Mouse (Mus musculus): ENCODE measurements around the gene Tet3. TPM values are rescaled to one million over a fixed set of nuclear protein-coding genes. Genes with fewer than 3 reads are reported as not detected.
A peak's percentile ranks its signal among the peaks of the same experiment; 100 is the strongest.

Tet3 gene
- polyA plus RNA-seq, 1 experiment from 2014 or later, result 60.9 TPM

DNA sequence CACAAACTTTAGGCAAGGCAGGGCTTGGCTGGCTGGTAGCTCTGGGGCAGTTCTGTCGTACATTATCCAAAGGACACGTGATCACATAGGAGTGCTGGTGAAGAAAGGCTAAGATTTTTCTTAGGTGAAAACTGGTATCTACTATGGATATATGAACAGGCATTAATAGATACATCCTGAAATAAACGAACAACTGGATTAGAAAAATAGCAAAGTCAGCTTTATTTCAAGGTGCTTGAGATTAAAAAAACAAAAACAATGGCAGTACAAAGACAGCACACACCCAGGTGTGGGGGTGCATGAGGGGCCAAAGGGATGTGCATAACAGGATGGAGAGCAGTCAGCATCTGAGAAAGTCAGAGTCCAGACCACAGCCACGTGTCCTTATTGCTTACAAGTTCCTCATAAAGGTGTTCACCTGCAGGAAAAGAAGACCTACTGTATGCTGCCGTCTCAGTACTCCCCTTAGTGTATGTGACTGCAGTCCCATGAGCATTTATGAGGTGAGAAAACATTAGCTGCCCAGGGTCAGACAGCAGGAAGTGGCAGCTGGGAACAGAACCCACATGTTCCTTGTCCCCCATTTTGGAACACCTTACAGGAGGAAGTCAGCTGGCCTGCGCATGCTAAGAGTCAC, 21.3 kb upstream of the Tet3 start:
- H3K27ac ChIP-seq (ENCODE audit: low read length), result no peak overlapping the region
- peaks cover 17% of the 10 kb centered on the region; the same call in 1 of the 2 replicates for H3K36me3 ChIP-seq (ENCODE audit: control insufficient read depth, insufficient read depth)
- 89% methylated on average over 6 of the region's 6 CpGs for WGBS
- no peaks in the 10 kb centered on the region for H3K4me1 ChIP-seq (replicated peaks; ENCODE audit: control insufficient read depth, insufficient read depth, low read length)
- no peak for ATAC-seq
- H3K9ac ChIP-seq (replicated peaks; ENCODE audit: low read depth, low read length), result no peak overlapping the region
- H3K27me3 ChIP-seq (replicated peaks; ENCODE audit: control insufficient read depth, insufficient read depth, low read length), result no peaks in the 10 kb centered on the region
- no peaks in the 10 kb centered on the region for H3K9me3 ChIP-seq (ENCODE audit: control insufficient read depth, low read length)
- no peak overlapping the region for H3K4me2 ChIP-seq (ENCODE audit: low read length)
- H3K4me3 ChIP-seq (replicated peaks; ENCODE audit: low read length), result no peak overlapping the region

DNA sequence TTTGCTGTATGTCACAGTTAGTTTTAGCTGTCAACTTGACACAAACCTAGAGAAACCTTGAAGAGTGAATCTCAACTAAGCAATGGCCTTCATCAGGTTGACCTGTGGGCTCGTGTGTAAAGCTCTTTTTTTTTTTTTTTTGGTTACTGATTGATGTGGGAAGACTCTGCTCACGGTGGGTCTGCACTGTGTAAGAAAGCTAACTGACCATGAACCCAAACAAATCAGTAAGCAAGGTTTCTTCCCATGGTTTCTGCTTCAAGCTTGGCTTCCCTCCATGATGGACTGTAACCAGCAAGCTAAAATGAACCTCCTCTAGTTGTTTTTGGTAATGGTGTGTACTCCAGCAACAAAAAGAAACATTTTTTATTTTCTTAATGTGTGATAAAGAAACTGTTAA, 20.3 kb upstream of the Tet3 start:
- no peaks in the 10 kb centered on the region for H3K27me3 ChIP-seq (replicated peaks; ENCODE audit: control insufficient read depth, insufficient read depth, low read length)
- H3K4me1 ChIP-seq (replicated peaks; ENCODE audit: control insufficient read depth, insufficient read depth, low read length), result no peaks in the 10 kb centered on the region
- H3K9me3 ChIP-seq (ENCODE audit: control insufficient read depth, low read length), result no peaks in the 10 kb centered on the region
- H3K36me3 ChIP-seq (ENCODE audit: control insufficient read depth, insufficient read depth), result peaks cover 17% of the 10 kb centered on the region; the same call in 1 of the 2 replicates
- WGBS, result 79% methylated on average over 2 of the region's 2 CpGs
- no peak overlapping the region for H3K27ac ChIP-seq (ENCODE audit: low read length)
- no peak overlapping the region for H3K9ac ChIP-seq (replicated peaks; ENCODE audit: low read depth, low read length)
- H3K4me3 ChIP-seq (replicated peaks; ENCODE audit: low read length), result no peak overlapping the region
- H3K4me2 ChIP-seq (ENCODE audit: low read length), result no peak overlapping the region
- ATAC-seq, result no peak

DNA sequence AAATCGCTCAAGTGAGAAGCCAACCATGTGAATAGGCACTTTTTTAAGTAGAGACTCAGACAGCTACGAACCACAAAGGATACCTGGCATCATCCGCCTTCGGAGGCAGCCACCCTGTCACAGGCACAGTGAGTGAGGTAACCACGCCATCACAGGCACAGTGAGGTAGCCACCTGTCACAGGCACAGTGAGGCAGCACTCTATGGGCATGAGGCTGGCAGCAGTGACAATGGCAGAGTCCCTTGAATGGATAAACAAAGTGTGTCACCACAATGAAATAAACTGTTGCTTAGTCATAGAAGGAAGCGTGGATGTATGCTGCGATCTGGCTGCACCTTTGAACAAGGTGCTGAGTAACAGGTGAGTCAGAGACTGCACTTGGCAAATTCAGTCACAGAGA, 19.7 kb upstream of the Tet3 start:
- no peaks in the 10 kb centered on the region for H3K9me3 ChIP-seq (ENCODE audit: control insufficient read depth, low read length)
- no peaks in the 10 kb centered on the region for H3K4me1 ChIP-seq (replicated peaks; ENCODE audit: control insufficient read depth, insufficient read depth, low read length)
- H3K9ac ChIP-seq (replicated peaks; ENCODE audit: low read depth, low read length), result no peak overlapping the region
- H3K27me3 ChIP-seq (replicated peaks; ENCODE audit: control insufficient read depth, insufficient read depth, low read length), result no peaks in the 10 kb centered on the region
- H3K36me3 ChIP-seq (ENCODE audit: control insufficient read depth, insufficient read depth), result peaks cover 17% of the 10 kb centered on the region; the same call in 1 of the 2 replicates
- no peak for ATAC-seq
- no peak overlapping the region for H3K4me3 ChIP-seq (replicated peaks; ENCODE audit: low read length)
- WGBS, result 92% methylated on average over 7 of the region's 7 CpGs
- no peak overlapping the region for H3K4me2 ChIP-seq (ENCODE audit: low read length)
- no peak overlapping the region for H3K27ac ChIP-seq (ENCODE audit: low read length)

GRCm38 (mm10) chr6:83478217-83478616, 19.3 kb upstream of the Tet3 start:
- Histone ChIP-seq H3K4me1 (replicated peaks; ENCODE audit: control insufficient read depth, insufficient read depth, low read length) (no peaks in the 10 kb centered on the region), H3K9me3 (ENCODE audit: control insufficient read depth, low read length) (no peaks in the 10 kb centered on the region), H3K36me3 (ENCODE audit: control insufficient read depth, insufficient read depth) (peaks cover 17% of the 10 kb centered on the region; the same call in 1 of the 2 replicates), H3K27me3 (replicated peaks; ENCODE audit: control insufficient read depth, insufficient read depth, low read length) (no peaks in the 10 kb centered on the region), H3K9ac (replicated peaks; ENCODE audit: low read depth, low read length) (no peak overlapping the region), H3K4me2 (ENCODE audit: low read length) (no peak overlapping the region), H3K4me3 (replicated peaks; ENCODE audit: low read length) (no peak overlapping the region), H3K27ac (ENCODE audit: low read length) (no peak overlapping the region)
- WGBS, result 73% methylated on average over 4 of the region's 4 CpGs
- no peak for ATAC-seq

DNA sequence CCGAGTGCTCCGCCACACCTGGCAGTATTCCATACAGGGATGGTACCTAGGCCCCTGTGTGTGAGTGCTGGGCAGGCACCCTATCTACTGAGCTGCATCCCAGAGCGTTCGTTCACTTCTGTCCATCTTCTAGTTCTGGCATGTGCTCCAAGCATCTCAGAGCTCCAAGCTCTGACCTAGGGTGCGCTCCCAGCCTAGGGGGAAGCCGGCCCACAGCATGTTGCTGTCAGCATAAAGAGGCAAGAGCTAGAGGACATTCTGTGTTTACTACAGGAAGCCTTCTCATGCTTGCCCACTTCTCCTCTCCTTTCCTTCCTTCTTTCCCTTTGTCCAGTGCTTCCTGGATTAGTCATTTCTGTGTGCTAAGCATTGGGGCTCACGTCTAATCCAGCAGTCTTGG, 16.5 kb upstream of the Tet3 start:
- peaks cover 10% of the 10 kb centered on the region; the same call in 1 of the 2 replicates for H3K36me3 ChIP-seq (ENCODE audit: control insufficient read depth, insufficient read depth)
- H3K4me1 ChIP-seq (replicated peaks; ENCODE audit: control insufficient read depth, insufficient read depth, low read length), result no peaks in the 10 kb centered on the region
- H3K4me3 ChIP-seq (replicated peaks; ENCODE audit: low read length), result no peak overlapping the region
- ATAC-seq, result no peak
- H3K9ac ChIP-seq (replicated peaks; ENCODE audit: low read depth, low read length), result no peak overlapping the region
- WGBS, result 74% methylated on average over 7 of the region's 7 CpGs
- no peaks in the 10 kb centered on the region for H3K27me3 ChIP-seq (replicated peaks; ENCODE audit: control insufficient read depth, insufficient read depth, low read length)
- no peak overlapping the region for H3K4me2 ChIP-seq (ENCODE audit: low read length)
- no peaks in the 10 kb centered on the region for H3K9me3 ChIP-seq (ENCODE audit: control insufficient read depth, low read length)
- H3K27ac ChIP-seq (ENCODE audit: low read length), result no peak overlapping the region

- 82% methylated on average over 9 of the region's 9 CpGs for WGBS
- H3K27me3 ChIP-seq (replicated peaks; ENCODE audit: control insufficient read depth, insufficient read depth, low read length), result no peaks in the 10 kb centered on the region
- H3K27ac ChIP-seq (ENCODE audit: low read length), result no peak overlapping the region
- no peak overlapping the region for H3K4me3 ChIP-seq (replicated peaks; ENCODE audit: low read length)
- no peaks in the 10 kb centered on the region for H3K36me3 ChIP-seq (ENCODE audit: control insufficient read depth, insufficient read depth)
- H3K4me2 ChIP-seq (ENCODE audit: low read length), result no peak overlapping the region
- H3K9ac ChIP-seq (replicated peaks; ENCODE audit: low read depth, low read length), result no peak overlapping the region
- no peaks in the 10 kb centered on the region for H3K4me1 ChIP-seq (replicated peaks; ENCODE audit: control insufficient read depth, insufficient read depth, low read length)
- ATAC-seq, result no peak
- H3K9me3 ChIP-seq (ENCODE audit: control insufficient read depth, low read length), result no peaks in the 10 kb centered on the region
These were observed 14.4 kb upstream of the Tet3 start for GRCm38 (mm10) chr6:83473240-83473639.

DNA sequence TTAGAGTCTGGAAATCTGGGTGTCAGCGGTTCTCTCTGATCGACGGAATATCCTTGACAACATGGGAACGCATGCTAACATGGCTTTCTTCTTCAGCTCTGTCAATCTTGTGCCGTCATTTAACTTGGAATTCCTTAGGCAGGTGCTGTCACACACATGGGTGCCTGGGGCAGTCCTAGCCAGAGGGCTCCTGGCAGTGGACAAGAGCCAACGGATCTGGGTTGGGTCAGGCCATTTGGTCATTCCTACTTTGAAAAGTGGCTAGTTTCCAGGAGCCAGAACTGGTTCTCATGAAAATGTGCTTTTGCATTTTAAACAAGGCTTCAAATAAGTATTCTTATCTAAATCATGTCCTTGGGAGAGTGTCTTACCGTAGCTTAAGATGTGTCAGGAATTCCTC, 12.9 kb upstream of the Tet3 start:
- H3K36me3 ChIP-seq (ENCODE audit: control insufficient read depth, insufficient read depth), result no peaks in the 10 kb centered on the region
- ATAC-seq, result no peak
- no peaks in the 10 kb centered on the region for H3K27me3 ChIP-seq (replicated peaks; ENCODE audit: control insufficient read depth, insufficient read depth, low read length)
- H3K4me1 ChIP-seq (replicated peaks; ENCODE audit: control insufficient read depth, insufficient read depth, low read length), result no peaks in the 10 kb centered on the region
- 89% methylated on average over 7 of the region's 7 CpGs for WGBS
- no peak overlapping the region for H3K4me3 ChIP-seq (replicated peaks; ENCODE audit: low read length)
- H3K9me3 ChIP-seq (ENCODE audit: control insufficient read depth, low read length), result no peaks in the 10 kb centered on the region
- H3K27ac ChIP-seq (ENCODE audit: low read length), result no peak overlapping the region
- no peak overlapping the region for H3K4me2 ChIP-seq (ENCODE audit: low read length)
- H3K9ac ChIP-seq (replicated peaks; ENCODE audit: low read depth, low read length), result no peak overlapping the region

DNA sequence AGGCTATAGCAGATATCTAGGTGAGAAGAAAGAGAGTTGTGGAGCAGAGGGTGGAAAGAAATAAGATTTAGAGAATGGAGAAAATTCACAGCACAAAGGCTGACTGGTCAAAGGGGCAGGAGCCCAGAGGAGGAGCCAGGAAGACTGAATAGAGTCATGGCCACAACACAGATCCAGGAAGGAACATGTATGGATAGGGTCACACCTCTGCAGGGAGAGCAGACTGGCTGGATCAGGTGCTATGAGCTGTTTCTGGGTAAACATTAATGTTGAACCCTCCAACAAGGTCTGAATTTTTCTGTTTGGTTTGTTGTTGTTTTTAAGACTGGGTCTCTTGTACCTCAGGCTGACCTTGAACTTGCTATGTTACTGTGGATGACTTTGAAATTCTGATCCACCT, 5.1 kb upstream of the Tet3 start:
- Histone ChIP-seq H3K9me3 (ENCODE audit: control insufficient read depth, low read length) (no peaks in the 10 kb centered on the region), H3K27ac (ENCODE audit: low read length) (no peak overlapping the region), H3K4me2 (ENCODE audit: low read length) (no peak overlapping the region), H3K27me3 (replicated peaks; ENCODE audit: control insufficient read depth, insufficient read depth, low read length) (no peaks in the 10 kb centered on the region), H3K4me3 (replicated peaks; ENCODE audit: low read length) (no peak overlapping the region), H3K9ac (replicated peaks; ENCODE audit: low read depth, low read length) (no peak overlapping the region), H3K4me1 (replicated peaks; ENCODE audit: control insufficient read depth, insufficient read depth, low read length) (no peaks in the 10 kb centered on the region), H3K36me3 (ENCODE audit: control insufficient read depth, insufficient read depth) (no peaks in the 10 kb centered on the region)
- ATAC-seq, result no peak

DNA sequence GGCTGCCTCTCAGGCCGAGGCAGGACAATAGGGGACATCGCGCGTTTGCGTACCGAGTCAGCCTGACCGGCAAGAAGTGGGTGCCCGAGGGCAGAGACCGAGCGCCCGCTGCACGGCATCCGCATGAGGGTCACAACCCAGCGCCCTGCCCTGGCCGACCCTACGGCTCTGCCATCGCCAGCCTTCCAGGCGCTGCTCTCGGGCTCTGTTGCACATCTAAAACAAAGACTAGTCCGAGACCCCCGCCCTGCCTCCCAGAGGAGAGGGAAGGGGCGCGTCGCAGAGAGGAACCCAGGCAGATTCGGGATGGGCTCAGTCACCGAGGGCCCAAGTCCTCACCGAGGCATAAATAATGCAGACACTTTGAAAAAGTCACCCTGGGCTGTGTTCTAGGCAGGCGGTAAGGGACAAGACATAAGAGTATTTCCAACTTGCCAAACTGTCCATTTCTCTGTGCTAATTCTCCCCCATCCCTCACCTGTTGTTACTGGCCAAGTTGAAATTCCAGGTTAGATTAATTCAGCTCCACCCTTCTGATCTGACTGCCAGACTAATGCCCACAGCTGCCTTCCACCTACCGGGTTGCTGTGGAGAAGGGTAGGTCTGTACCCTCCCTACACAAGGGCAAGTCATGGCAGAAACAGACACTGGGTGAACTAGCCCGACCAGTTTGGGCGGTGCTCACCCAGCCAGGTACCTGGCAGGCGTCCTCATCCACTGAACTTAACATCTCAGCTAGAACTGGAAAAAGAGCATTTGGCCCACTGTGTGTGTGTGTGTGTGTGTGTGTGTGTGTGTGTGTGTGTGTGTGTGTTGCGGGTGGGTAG, 1.7 kb downstream of the Tet3 start:
- no peaks in the 10 kb centered on the region for H3K9me3 ChIP-seq (ENCODE audit: control insufficient read depth, low read length)
- peak overlapping the region; percentile 88 for H3K9ac ChIP-seq (replicated peaks; ENCODE audit: low read depth, low read length)
- peaks cover 38% of the 10 kb centered on the region for H3K4me1 ChIP-seq (replicated peaks; ENCODE audit: control insufficient read depth, insufficient read depth, low read length)
- H3K27ac ChIP-seq (ENCODE audit: low read length), result peak overlapping the region; percentile 93
- WGBS, result 4% methylated on average over 33 of the region's 33 CpGs
- no peaks in the 10 kb centered on the region for H3K27me3 ChIP-seq (replicated peaks; ENCODE audit: control insufficient read depth, insufficient read depth, low read length)
- peak overlapping the region; percentile 83 for H3K4me2 ChIP-seq (ENCODE audit: low read length)
- H3K4me3 ChIP-seq (replicated peaks; ENCODE audit: low read length), result peak overlapping the region; percentile 75
- no peak; the same call in 1 of the 2 replicates for ATAC-seq
- no peaks in the 10 kb centered on the region for H3K36me3 ChIP-seq (ENCODE audit: control insufficient read depth, insufficient read depth)

Measured in forebrain, embryonic 16.5 days (tissue).